Mouse (Mus musculus) hindbrain, embryonic 11.5 days (tissue): ENCODE measurements around the gene Chp2. TPM values are rescaled to one million over a fixed set of nuclear protein-coding genes. Genes with fewer than 3 reads are reported as not detected.
A peak's percentile ranks its signal among the peaks of the same experiment; 100 is the strongest.

Source experiments
- ATAC-seq: fragments of 200-750 bp; cut with Nextera tagmentation; 2 replicates; pipeline ENCODE4 v1.8.0; 2017; ENCODE audit warnings: mild to moderate bottlenecking, moderate TSS enrichment, moderate library complexity; ENCODE audit not compliant: low FRiP score
- DNase-seq: peaks from one replicate; pipeline ENCODE4 v3.0.0-alpha.2; 2015; ENCODE audit warnings: low spot score
- H3K27ac ChIP-seq: fragments of 300-500 bp; sonication (generic); 2 replicates; pipeline ENCODE4 v1.5.1; 2014; ENCODE audit warnings: mild to moderate bottlenecking, low read depth, low read length
- H3K27me3 ChIP-seq: fragments of 300-500 bp; sonication (generic); 2 replicates; pipeline ENCODE4 v1.6.1; 2014; ENCODE audit warnings: mild to moderate bottlenecking, low read length, moderate library complexity, mixed read lengths; ENCODE audit not compliant: control insufficient read depth, insufficient read depth
- H3K36me3 ChIP-seq: fragments of 300-500 bp; sonication (generic); 2 replicates; pipeline ENCODE4 v1.6.1; 2014; ENCODE audit warnings: mild to moderate bottlenecking, low read length, moderate library complexity, mixed read lengths; ENCODE audit not compliant: control insufficient read depth, insufficient read depth
- H3K4me1 ChIP-seq: fragments of 300-500 bp; sonication (generic); replicated peaks from 2 replicates; pipeline ENCODE4 v1.6.1; 2014; ENCODE audit warnings: low read length, mixed read lengths; ENCODE audit not compliant: control insufficient read depth, insufficient read depth
- H3K4me2 ChIP-seq: fragments of 300-500 bp; sonication (generic); replicated peaks from 2 replicates; pipeline ENCODE4 v1.6.1; 2014; ENCODE audit warnings: mild to moderate bottlenecking, low read depth, low read length
- H3K4me3 ChIP-seq: fragments of 300-500 bp; sonication (generic); 2 replicates; pipeline ENCODE4 v1.5.1; 2014; ENCODE audit warnings: low read depth, low read length
- H3K9ac ChIP-seq: fragments of 300-500 bp; sonication (generic); 2 replicates; pipeline ENCODE4 v1.6.1; 2014; ENCODE audit warnings: low read depth, low read length
- H3K9me3 ChIP-seq: fragments of 300-500 bp; sonication (generic); 2 replicates; pipeline ENCODE4 v1.6.1; 2016; ENCODE audit warnings: low read length; ENCODE audit not compliant: control insufficient read depth
- WGBS: fragments of 180-500 bp; shearing (Covaris S2); extraction: QIAGEN DNeasy Blood & Tissue Kit; methylation state at CpG from one replicate; pipeline ENCODE4 v1.1.7; 2014; 5-methylcytosine and 5-hydroxymethylcytosine counted together
- polyA plus RNA-seq: library from polyadenylated mRNA; unstranded; fragments of >200 nt; fragmentation: Nextera tagmentation; extraction: Ambion mirVana; gene quantifications from 2 replicates; pipeline ENCODE4 v1.2.1, GENCODE M21; 2014

Gene Chp2
- polyA plus RNA-seq, result 0.11 and 0.14 TPM in 2 replicates

DNA sequence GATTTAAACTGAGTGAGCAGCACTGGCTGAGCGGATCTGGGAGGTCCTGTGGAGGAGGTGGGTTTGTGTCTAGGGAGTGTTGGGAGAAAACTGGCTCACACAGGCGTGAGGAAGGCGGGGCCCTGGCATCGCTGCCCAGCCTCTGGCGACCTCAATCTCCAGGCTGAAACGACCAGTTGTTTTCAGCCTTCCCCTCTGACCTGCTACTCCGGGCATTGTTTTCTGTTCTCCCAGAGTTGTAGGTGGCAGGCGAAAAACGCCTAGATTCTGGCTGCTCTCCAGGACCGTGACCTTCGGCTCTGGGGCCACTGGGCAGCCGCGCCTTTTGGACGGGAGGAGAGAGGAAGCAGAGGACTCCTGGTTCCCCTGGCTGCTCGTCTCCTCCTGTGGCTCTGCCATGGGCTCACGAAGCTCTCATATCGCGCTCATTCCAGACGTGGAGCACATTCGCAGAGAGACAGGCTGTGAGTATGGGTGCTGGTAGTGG, at the start of gene Chp2:
Chp2 (plus strand) TSS at position 182 of the 487 bp plus-strand sequence.
- peak; percentile 10 for DNase-seq
- no peak within 1 kb of the TSS for H3K9ac ChIP-seq

DNA sequence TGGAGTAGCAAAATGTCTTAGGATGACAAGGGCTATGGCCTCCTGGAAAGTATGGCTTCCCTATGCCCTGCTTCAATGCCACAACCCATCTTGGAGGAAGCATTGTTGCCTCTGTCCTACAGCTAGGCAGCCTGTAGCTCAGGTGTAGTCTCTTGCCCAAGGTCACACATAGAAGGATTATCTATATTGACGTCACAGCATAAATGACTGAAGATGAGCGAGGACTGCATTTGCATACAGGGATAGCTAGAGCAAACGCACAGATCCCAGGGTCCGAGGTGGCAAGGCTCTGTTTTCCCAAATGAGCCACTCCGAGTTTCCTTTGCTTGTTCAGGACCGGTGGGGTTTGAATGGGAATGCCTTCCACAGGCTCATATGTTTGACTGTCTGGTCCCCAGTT, 48.6 kb upstream of the Chp2 start:
- Histone ChIP-seq H3K4me1 (no peaks in the 10 kb centered on the region), H3K4me2 (no peak overlapping the region), H3K4me3 (no peak overlapping the region), H3K36me3 (peaks cover 4% of the 10 kb centered on the region; the same call in 1 of the 2 replicates), H3K9ac (no peak overlapping the region), H3K27me3 (no peaks in the 10 kb centered on the region), H3K9me3 (no peaks in the 10 kb centered on the region), H3K27ac (no peak overlapping the region)
- ATAC-seq (no peak), DNase-seq (no peak)
- WGBS, result 86% methylated on average over 6 of the region's 6 CpGs

More for the DNA sequence above, at the start of gene Chp2:
- Histone ChIP-seq H3K4me1 (no peaks in the 10 kb centered on the region), H3K4me3 (no peak within 1 kb of the TSS), H3K4me2 (peak within 1 kb of the TSS; percentile 9), H3K9me3 (no peaks in the 10 kb centered on the region), H3K36me3 (no peaks in the 10 kb centered on the region), H3K27me3 (no peaks in the 10 kb centered on the region), H3K27ac (no peak within 1 kb of the TSS)
- no peak for ATAC-seq
- WGBS, result 29% methylated on average over 20 of the region's 20 CpGs

DNA sequence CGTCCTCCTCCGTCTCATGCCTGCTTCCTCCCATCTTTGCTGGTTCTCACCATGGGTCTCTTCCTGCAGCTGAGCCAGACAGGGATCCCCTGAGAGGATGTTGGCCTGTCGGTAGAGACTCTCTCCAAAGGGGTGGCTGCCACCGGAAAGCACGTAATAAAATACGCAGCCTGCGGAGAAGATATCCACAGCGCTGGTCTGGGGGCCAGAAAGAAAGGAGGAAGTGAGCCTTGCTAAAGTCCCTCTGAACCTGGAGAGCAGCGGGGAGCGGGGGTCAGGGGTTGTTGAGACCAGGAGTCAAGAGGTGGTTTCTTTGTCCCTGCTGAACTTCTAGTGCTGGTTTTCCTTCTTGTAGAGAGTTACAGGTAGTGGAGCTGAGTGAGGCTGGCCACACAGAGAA, 47.7 kb upstream of the Chp2 start:
- 71% methylated on average over 10 of the region's 10 CpGs for WGBS

DNA sequence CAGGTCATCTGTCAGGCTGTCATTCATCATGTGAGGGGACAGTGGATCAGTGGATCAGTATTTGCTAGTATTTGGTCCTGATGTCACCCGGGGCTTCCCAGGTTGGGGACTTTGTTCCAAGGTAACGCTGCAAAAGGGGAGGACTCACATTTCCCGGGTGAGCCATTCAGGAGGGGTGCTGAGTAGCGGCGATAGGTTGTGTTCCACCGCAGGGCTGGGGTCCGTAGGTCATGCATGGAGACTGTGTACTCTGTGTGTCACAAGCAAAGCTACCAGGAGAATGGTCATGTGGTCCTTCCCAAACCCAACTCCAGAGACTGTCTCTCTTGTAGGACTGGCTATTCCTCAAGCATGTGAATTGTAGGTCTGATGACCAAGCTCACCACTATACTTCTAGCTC, 38.6 kb upstream of the Chp2 start:
- Histone ChIP-seq H3K27ac (no peak overlapping the region), H3K9me3 (no peaks in the 10 kb centered on the region), H3K36me3 (no peaks in the 10 kb centered on the region), H3K4me3 (no peak overlapping the region), H3K4me1 (no peaks in the 10 kb centered on the region), H3K9ac (no peak overlapping the region), H3K4me2 (no peak overlapping the region), H3K27me3 (no peaks in the 10 kb centered on the region)
- ATAC-seq (no peak), DNase-seq (no peak)
- 92% methylated on average over 7 of the region's 7 CpGs for WGBS

More for the DNA sequence above, 47.7 kb upstream of the Chp2 start:
- H3K27ac ChIP-seq, result no peak overlapping the region
- H3K4me2 ChIP-seq, result no peak overlapping the region
- ATAC-seq, result no peak
- no peaks in the 10 kb centered on the region for H3K27me3 ChIP-seq
- no peak for DNase-seq
- no peaks in the 10 kb centered on the region for H3K9me3 ChIP-seq
- H3K4me3 ChIP-seq, result no peak overlapping the region
- H3K9ac ChIP-seq, result no peak overlapping the region
- peaks cover 4% of the 10 kb centered on the region; the same call in 1 of the 2 replicates for H3K36me3 ChIP-seq
- no peaks in the 10 kb centered on the region for H3K4me1 ChIP-seq

DNA sequence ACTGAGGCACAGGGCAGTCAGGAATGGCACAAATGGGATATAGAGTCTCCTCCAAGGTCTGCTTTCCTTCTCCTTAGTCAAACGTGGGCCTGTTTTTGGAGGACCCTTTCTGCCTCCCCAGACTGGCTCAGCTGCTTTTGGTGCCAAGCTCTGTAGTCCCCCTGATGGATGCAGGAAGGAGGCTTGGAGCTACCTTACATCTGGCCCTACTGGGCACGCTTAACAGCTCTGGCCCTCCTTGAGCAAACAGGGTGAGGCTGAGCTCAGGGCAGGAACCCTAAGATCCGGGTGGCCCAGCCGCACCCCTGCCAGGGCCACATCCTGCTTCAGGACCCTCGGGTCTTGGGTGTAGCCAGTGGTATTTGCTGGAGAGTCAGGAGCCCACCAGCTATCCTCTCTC, 34.7 kb upstream of the Chp2 start:
- Histone ChIP-seq H3K4me2 (no peak overlapping the region), H3K9me3 (no peaks in the 10 kb centered on the region), H3K9ac (no peak overlapping the region), H3K27ac (no peak overlapping the region), H3K4me3 (no peak overlapping the region), H3K4me1 (no peaks in the 10 kb centered on the region), H3K27me3 (no peaks in the 10 kb centered on the region), H3K36me3 (no peaks in the 10 kb centered on the region)
- WGBS, result 65% methylated on average over 5 of the region's 5 CpGs
- ATAC-seq (no peak), DNase-seq (no peak)

DNA sequence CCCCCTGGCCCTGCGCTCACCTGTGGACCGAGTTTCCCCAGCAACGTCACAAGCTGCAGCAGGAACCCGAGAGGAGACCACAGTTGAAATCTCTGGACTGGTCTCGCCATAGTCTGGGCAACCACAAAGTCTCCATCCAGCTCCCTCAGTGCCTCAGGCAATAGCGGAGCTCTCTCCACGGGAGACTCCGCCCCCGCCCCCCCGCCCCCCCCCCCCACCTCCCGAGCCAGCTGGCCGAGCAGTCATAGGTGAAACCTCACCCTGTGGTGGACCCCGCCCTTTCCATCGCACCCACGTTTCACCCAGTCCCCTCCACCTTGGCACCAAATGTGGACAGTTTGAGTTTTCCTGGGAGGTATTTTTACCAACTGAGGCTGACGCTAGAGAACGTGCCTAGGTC, 33.3 kb upstream of the Chp2 start, which contains the start of gene Ern2:
Ern2 (minus strand) TSS at position 165 of the 400 bp plus-strand sequence.
- no peaks in the 10 kb centered on the region for H3K27me3 ChIP-seq
- no peak for ATAC-seq
- H3K4me3 ChIP-seq, result no peak within 1 kb of the TSS
- H3K9ac ChIP-seq, result no peak within 1 kb of the TSS
- DNase-seq, result no peak
- WGBS, result 22% methylated on average over 17 of the region's 17 CpGs
- no peaks in the 10 kb centered on the region for H3K36me3 ChIP-seq
- no peaks in the 10 kb centered on the region for H3K4me1 ChIP-seq
- no peaks in the 10 kb centered on the region for H3K9me3 ChIP-seq
- no peak within 1 kb of the TSS for H3K4me2 ChIP-seq
- H3K27ac ChIP-seq, result no peak within 1 kb of the TSS

DNA sequence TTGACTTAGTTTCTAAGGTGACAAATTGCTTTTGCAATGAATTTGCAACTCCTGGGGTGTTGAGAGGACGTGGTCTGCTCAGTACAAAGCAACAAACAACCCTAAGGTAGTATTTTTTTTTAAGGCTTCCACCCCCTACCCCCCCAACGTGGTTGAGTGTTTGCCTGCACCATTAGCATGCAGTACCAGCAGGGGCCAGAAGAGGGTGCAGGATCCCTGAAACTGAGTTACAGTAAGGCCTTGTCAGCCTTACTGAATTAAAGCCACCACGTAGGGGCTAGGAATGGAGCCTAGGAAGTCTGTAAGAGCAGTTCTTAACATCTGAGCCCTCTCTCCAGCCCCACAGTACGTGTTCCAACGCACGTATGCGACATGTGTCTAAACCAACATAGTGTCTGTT, 29.8 kb upstream of the Chp2 start:
- DNase-seq (peak; percentile 79), ATAC-seq (no peak)
- no peak overlapping the region for H3K27ac ChIP-seq
- H3K4me3 ChIP-seq, result no peak overlapping the region
- H3K36me3 ChIP-seq, result no peaks in the 10 kb centered on the region
- H3K9me3 ChIP-seq, result no peaks in the 10 kb centered on the region
- H3K4me1 ChIP-seq, result no peaks in the 10 kb centered on the region
- WGBS, result 27% methylated on average over 7 of the region's 7 CpGs
- no peak overlapping the region for H3K9ac ChIP-seq
- H3K4me2 ChIP-seq, result no peak overlapping the region
- no peaks in the 10 kb centered on the region for H3K27me3 ChIP-seq

DNA sequence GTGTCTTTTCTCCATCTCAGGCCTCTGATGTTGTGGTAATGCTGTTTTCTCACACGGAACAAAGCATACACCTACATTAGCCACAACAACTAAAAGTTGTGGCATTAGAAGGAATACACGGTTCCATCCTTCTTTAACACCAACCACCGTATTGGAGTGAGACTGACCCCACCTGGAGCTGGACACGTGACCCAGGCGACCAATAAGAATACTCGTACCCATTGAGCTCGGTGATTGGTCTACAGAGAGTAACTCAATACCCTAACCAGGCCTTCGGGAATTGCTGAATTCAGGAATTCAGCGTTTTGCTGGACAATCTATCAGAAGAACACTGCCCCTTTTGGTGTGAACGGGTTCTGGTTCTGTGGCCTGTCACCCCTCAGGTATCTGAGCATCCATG, 28.2 kb upstream of the Chp2 start:
- WGBS, result 62% methylated on average over 10 of the region's 10 CpGs
- DNase-seq (no peak), ATAC-seq (no peak)
- H3K4me2 ChIP-seq, result no peak overlapping the region
- H3K27ac ChIP-seq, result no peak overlapping the region
- H3K4me3 ChIP-seq, result no peak overlapping the region
- no peaks in the 10 kb centered on the region for H3K27me3 ChIP-seq
- no peaks in the 10 kb centered on the region for H3K9me3 ChIP-seq
- H3K4me1 ChIP-seq, result no peaks in the 10 kb centered on the region
- H3K9ac ChIP-seq, result no peak overlapping the region
- no peaks in the 10 kb centered on the region for H3K36me3 ChIP-seq

DNA sequence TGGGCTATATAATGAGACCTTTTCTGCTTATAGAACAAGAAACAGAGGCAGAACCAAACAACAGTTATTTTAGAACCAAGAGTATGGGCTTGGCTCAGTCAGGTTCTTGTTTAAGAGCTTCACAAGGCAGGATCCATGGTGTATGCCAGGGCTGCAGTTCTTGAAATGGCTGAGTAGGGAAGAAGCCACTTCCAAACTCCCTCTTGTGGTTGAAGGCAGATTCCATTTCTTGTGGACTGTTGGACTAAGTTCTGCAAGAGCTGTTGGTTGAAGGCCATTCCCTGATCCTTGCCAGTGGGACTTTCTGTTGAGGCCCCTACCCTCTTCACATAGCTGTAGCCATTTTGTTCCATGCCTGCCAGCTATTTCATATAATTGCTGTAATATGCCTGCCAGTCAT, 25.4 kb upstream of the Chp2 start:
- H3K9me3 ChIP-seq, result no peaks in the 10 kb centered on the region
- no peaks in the 10 kb centered on the region for H3K36me3 ChIP-seq
- H3K9ac ChIP-seq, result no peak overlapping the region
- H3K4me3 ChIP-seq, result no peak overlapping the region
- ATAC-seq (no peak), DNase-seq (no peak)
- no peaks in the 10 kb centered on the region for H3K27me3 ChIP-seq
- H3K4me2 ChIP-seq, result no peak overlapping the region
- H3K4me1 ChIP-seq, result no peaks in the 10 kb centered on the region
- no peak overlapping the region for H3K27ac ChIP-seq
